8 mouse cellular contexts compared by ENCODE assay signal in genomic region chr5:139033406-139034317, GRCm38 (mm10). TPM values are rescaled to one million over a fixed set of nuclear protein-coding genes. Genes with fewer than 3 reads are reported as not detected.
DNase-seq lines count a peak whose midpoint lies in the region; ATAC-seq lines count a peak whose summit lies in the region.

No protein-coding gene starts in this region.

- DNase-seq in heart, adult 11 months: peak; percentile 92
- no peak for DNase-seq in heart, adult 8-10 months (ENCODE audit: low spot score)
- peak; percentile 34 to 48 for DNase-seq in cerebellum, postnatal 36 days
- DNase-seq in spleen, postnatal 36 days (ENCODE audit: low spot score in 2 of 2): no peak
- DNase-seq in thymus, postnatal 25 days: no peak

- no peaks in the 10 kb centered on the region for H3K36me3 ChIP-seq in heart, embryonic 11.5 days (ENCODE audit: control insufficient read depth, insufficient read depth, low read length)
- no peaks in the 10 kb centered on the region for H3K36me3 ChIP-seq in kidney, embryonic 15.5 days
- H3K36me3 ChIP-seq in midbrain, embryonic 13.5 days: peaks cover 14% of the 10 kb centered on the region

- no peak overlapping the region for H3K27ac ChIP-seq in heart, embryonic 11.5 days (ENCODE audit: low read depth, low read length)
- H3K27ac ChIP-seq in kidney, embryonic 15.5 days: peak overlapping the region; percentile 83
- H3K27ac ChIP-seq in midbrain, embryonic 13.5 days: peak overlapping the region; percentile 53

- H3K4me1 ChIP-seq in heart, embryonic 11.5 days (ENCODE audit: control insufficient read depth, insufficient read depth, low read length): peaks cover 20% of the 10 kb centered on the region
- peaks cover 25% of the 10 kb centered on the region for H3K4me1 ChIP-seq in kidney, embryonic 15.5 days
- H3K4me1 ChIP-seq in midbrain, embryonic 13.5 days (replicated peaks): peaks cover 24% of the 10 kb centered on the region

- H3K4me3 ChIP-seq in heart, embryonic 11.5 days (ENCODE audit: low read depth, low read length): no peak overlapping the region
- H3K4me3 ChIP-seq in kidney, embryonic 15.5 days (replicated peaks): no peak overlapping the region
- H3K4me3 ChIP-seq in midbrain, embryonic 13.5 days (replicated peaks): no peak overlapping the region

- no peaks in the 10 kb centered on the region for H3K27me3 ChIP-seq in heart, embryonic 11.5 days (ENCODE audit: control insufficient read depth, insufficient read depth, low read length)
- no peaks in the 10 kb centered on the region for H3K27me3 ChIP-seq in kidney, embryonic 15.5 days
- no peaks in the 10 kb centered on the region for H3K27me3 ChIP-seq in midbrain, embryonic 13.5 days

- H3K9me3 ChIP-seq in heart, embryonic 11.5 days (replicated peaks; ENCODE audit: control insufficient read depth, low read length): no peaks in the 10 kb centered on the region
- no peaks in the 10 kb centered on the region for H3K9me3 ChIP-seq in kidney, embryonic 15.5 days (replicated peaks)
- H3K9me3 ChIP-seq in midbrain, embryonic 13.5 days: no peaks in the 10 kb centered on the region

- WGBS in heart, embryonic 11.5 days (ENCODE audit: insufficient replicate concordance): 51% methylated on average over 14 of the region's 14 CpGs
- WGBS in kidney, embryonic 15.5 days: 34% methylated on average over 14 of the region's 14 CpGs
- WGBS in midbrain, embryonic 13.5 days: 39% methylated on average over 14 of the region's 14 CpGs

- H3K9ac ChIP-seq in heart, embryonic 11.5 days (ENCODE audit: low read depth, low read length): no peak overlapping the region
- H3K9ac ChIP-seq in kidney, embryonic 15.5 days: no peak overlapping the region
- no peak overlapping the region for H3K9ac ChIP-seq in midbrain, embryonic 13.5 days (replicated peaks)

- ATAC-seq in heart, embryonic 11.5 days (replicated peaks; ENCODE audit: insufficient number of reproducible peaks, low FRiP score, low TSS enrichment): 0 out of 2 replicates have a peak, but pooled peaks have one; percentile 37
- peak; percentile 70 for ATAC-seq in kidney, embryonic 15.5 days (replicated peaks; ENCODE audit: low FRiP score)
- ATAC-seq in midbrain, embryonic 13.5 days: peak; percentile 55; the same call in 1 of the 2 replicates

- no peak overlapping the region for H3K4me2 ChIP-seq in heart, embryonic 11.5 days
- H3K4me2 ChIP-seq in kidney, embryonic 15.5 days: no peak overlapping the region
- H3K4me2 ChIP-seq in midbrain, embryonic 13.5 days (replicated peaks): no peak overlapping the region

RNA-seq across cellular contexts. Expression of gene Pdgfa, which starts 36.5 kb away (rescaled TPM):
- total RNA-seq in heart, adult 8-10 months (2022): 10 to 100 TPM; 18.3 to 23.9 (median 20.6) TPM
- polyA plus RNA-seq in heart, embryonic 11.5 days (2014; fragmentation: Nextera tagmentation; extraction: Ambion mirVana): 29.3 and 30.8 TPM in 2 replicates
- polyA plus RNA-seq in kidney, embryonic 15.5 days (2015; fragmentation: Nextera tagmentation; extraction: Ambion mirVana): 52.9 and 55.7 TPM in 2 replicates
- polyA plus RNA-seq in midbrain, embryonic 13.5 days (2015; fragmentation: Nextera tagmentation; extraction: Ambion mirVana): 7.5 and 8.3 TPM in 2 replicates

Comparison
In these comparisons a context has a peak if more than half of its experiments do, and no peak if none do; other contexts are left out.
1. DNase-seq: peak in heart, adult 11 months (single experiment) and cerebellum, postnatal 36 days (2 of 2); none in heart, adult 8-10 months (single experiment), spleen, postnatal 36 days (0 of 2) and thymus, postnatal 25 days (single experiment).
2. Peak in every context shown above with its lines, with median percentiles within 50 percentile points of each other: ATAC-seq.